Mouse (Mus musculus) hindbrain, embryonic 13.5 days (tissue): ENCODE measurements around the gene Ppp1r1b. TPM values are rescaled to one million over a fixed set of nuclear protein-coding genes. Genes with fewer than 3 reads are reported as not detected.

Experiments used
- ATAC-seq: fragments of 200-750 bp; cut with Nextera tagmentation; 2 replicates; pipeline ENCODE4 v1.8.0; 2017; ENCODE audit warnings: moderate TSS enrichment; ENCODE audit not compliant: low FRiP score
- H3K27ac ChIP-seq: fragments of 300-500 bp; sonication (generic); 2 replicates; pipeline ENCODE4 v1.5.1; 2015; ENCODE audit warnings: inconsistent platforms, mild to moderate bottlenecking, moderate library complexity
- H3K27me3 ChIP-seq: fragments of 300-500 bp; sonication (generic); 2 replicates; pipeline ENCODE4 v1.6.1; 2015; ENCODE audit warnings: mild to moderate bottlenecking, inconsistent platforms
- H3K36me3 ChIP-seq: fragments of 300-500 bp; sonication (generic); 2 replicates; pipeline ENCODE4 v1.6.1; 2015; ENCODE audit warnings: mild to moderate bottlenecking, inconsistent platforms
- H3K4me1 ChIP-seq: fragments of 300-500 bp; sonication (generic); replicated peaks from 2 replicates; pipeline ENCODE4 v1.6.1; 2015; ENCODE audit warnings: inconsistent platforms
- H3K4me2 ChIP-seq: fragments of 300-500 bp; sonication (generic); 2 replicates; pipeline ENCODE4 v1.6.1; 2015; ENCODE audit warnings: inconsistent platforms, mild to moderate bottlenecking, moderate library complexity
- H3K4me3 ChIP-seq: fragments of 300-500 bp; sonication (generic); 2 replicates; pipeline ENCODE4 v1.5.1; 2015; ENCODE audit warnings: mild to moderate bottlenecking, inconsistent platforms
- H3K9ac ChIP-seq: fragments of 300-500 bp; sonication (generic); 2 replicates; pipeline ENCODE4 v1.6.1; 2015; ENCODE audit warnings: mild to moderate bottlenecking, inconsistent platforms
- H3K9me3 ChIP-seq: fragments of 300-500 bp; sonication (generic); 2 replicates; pipeline ENCODE4 v1.6.1; 2016; ENCODE audit warnings: inconsistent platforms
- WGBS: fragments of 180-500 bp; shearing (Covaris S2); methylation state at CpG from one replicate; pipeline ENCODE4 v1.1.7; 2015; 5-methylcytosine and 5-hydroxymethylcytosine counted together
- polyA plus RNA-seq: library from polyadenylated mRNA; unstranded; fragments of >200 nt; fragmentation: Nextera tagmentation; extraction: Ambion mirVana; gene quantifications from 2 replicates; pipeline ENCODE4 v1.2.1, GENCODE M21; 2015

Gene Ppp1r1b
- polyA plus RNA-seq, 1 experiment from 2014 or later, result 2.4 TPM

DNA sequence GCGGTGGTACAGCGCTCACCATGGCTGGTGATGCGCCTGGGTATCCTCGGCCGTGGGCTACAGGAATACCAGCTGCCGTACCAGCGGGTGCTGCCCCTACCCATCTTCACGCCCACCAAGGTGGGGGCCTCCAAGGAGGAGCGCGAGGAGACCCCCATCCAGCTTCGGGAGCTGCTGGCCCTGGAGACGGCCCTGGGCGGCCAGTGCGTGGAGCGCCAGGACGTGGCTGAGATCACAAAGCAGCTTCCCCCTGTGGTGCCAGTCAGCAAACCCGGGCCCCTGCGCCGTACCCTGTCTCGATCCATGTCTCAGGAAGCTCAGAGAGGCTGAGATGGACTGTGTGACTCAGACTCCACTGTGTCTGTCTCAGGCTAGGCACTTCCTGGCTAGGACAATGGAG is 36.0 kb downstream of the Ppp1r1b start:
- Histone ChIP-seq H3K4me2 (no peak overlapping the region), H3K36me3 (peaks cover 22% of the 10 kb centered on the region), H3K4me1 (peaks cover 19% of the 10 kb centered on the region), H3K9me3 (no peaks in the 10 kb centered on the region), H3K27me3 (peaks cover 59% of the 10 kb centered on the region), H3K9ac (peak overlapping the region; percentile 39; the same call in 1 of the 2 replicates), H3K27ac (no peak overlapping the region), H3K4me3 (no peak overlapping the region)
- WGBS, result 71% methylated on average over 20 of the region's 20 CpGs
- no peak for ATAC-seq

DNA sequence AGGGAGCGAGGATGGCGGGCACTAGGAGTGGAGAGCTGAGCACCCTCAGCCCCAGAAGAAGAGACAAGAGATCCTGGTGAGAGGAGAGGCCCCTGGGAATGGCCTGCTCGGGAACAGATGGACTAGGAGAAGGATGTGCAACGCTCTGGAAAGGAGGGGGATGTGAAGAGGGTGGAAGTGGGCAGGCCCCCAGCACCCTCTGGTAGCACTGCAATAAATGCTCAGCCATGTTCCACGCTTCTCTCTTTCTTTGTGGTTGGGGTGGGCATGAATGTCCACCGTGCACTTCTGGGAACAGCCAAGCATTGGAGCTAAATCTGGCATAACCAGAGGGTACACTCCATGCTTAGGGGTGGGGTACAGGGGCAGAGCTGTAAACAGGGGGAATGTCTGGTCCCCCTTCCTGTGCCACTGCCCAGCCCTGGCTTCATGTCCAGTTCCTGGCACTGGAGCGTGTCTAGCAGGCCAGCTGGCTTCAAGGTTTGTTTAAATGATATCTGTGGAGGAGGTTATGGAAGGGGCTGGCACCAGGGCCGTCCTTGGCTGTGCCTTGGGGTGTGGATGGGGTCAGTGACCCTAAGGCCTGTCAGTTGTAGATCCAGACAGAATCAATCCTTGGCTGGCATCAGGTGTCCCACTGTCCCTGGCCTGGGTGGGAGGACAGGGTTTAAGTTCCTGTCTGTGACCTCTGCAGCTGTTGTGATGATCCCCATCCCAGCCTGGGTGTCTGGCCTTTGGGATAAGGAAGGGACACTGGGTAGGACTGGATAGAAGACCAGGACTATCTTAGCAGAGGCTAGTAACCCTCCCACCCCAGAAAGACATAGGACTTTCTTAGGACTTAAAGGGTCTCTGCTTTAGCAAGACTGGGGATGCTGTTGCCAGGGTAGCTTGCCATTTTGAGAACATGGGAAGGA is 36.8 kb downstream of the Ppp1r1b start:
- 57% methylated on average over 8 of the region's 8 CpGs for WGBS
- H3K9ac ChIP-seq, result peak overlapping the region; percentile 24; the same call in 1 of the 2 replicates
- H3K4me1 ChIP-seq, result peaks cover 19% of the 10 kb centered on the region
- H3K4me3 ChIP-seq, result no peak overlapping the region
- H3K9me3 ChIP-seq, result no peaks in the 10 kb centered on the region
- peaks cover 14% of the 10 kb centered on the region for H3K36me3 ChIP-seq
- ATAC-seq, result no peak
- H3K27me3 ChIP-seq, result peaks cover 62% of the 10 kb centered on the region
- no peak overlapping the region for H3K4me2 ChIP-seq
- H3K27ac ChIP-seq, result no peak overlapping the region

DNA sequence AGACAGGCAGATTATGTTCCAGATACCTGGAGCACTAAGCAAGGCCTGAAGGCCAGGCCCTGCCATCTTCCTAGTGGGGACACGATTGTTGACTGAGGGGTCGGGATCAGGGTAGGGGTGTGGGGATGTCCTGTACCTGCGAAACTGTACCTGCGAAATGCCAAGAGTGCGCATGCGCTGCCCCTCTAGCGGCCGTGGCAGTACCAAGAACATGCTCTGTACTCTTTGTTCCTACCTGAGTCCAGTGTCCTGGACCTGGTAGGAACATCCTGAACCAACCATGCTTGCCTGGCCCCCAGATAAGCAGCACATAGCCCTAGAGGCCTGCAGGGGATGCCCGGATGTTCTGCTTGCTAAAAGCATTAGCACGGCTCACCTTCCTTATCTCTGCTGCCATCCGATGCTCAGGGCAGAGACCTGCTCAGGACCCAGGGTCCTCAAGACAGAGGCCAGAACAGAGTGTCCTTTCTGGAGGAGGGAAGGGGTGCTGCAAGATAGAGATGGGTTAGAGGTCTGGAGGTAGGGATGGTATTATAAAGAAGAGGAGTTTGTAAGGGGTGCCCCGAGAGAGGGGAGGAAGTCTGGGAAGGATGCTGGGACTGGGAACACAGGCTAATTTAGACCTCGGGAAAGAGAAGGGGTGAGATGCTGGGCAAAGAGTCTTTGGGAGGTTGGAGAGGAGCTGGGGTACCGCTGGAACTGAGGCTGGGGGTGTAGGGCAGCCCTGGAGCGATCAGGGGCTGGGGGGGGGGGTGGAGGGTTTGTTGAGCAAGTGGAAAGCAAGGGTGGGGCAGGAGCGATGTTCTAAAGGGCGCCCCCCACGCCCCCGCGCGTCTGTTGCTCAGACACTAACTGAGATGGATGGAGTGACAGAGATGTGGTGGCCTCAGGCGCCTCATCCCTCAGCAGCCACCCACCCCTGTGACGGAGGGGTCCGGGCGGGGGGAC is 37.7 kb downstream of the Ppp1r1b start, which contains the start of gene Pnmt:
Gene Pnmt (plus strand): TSS at position 813 of the 948 bp plus-strand sequence.
- Histone ChIP-seq H3K9me3 (no peaks in the 10 kb centered on the region), H3K27ac (no peak within 1 kb of the TSS), H3K4me3 (peak within 1 kb of the TSS; percentile 21), H3K4me1 (peaks cover 19% of the 10 kb centered on the region), H3K27me3 (peaks cover 72% of the 10 kb centered on the region), H3K36me3 (peaks cover 5% of the 10 kb centered on the region), H3K9ac (peak within 1 kb of the TSS; percentile 46; the same call in 1 of the 2 replicates), H3K4me2 (peak within 1 kb of the TSS; percentile 29)
- WGBS, result 59% methylated on average over 22 of the region's 25 CpGs
- ATAC-seq, result no peak

DNA sequence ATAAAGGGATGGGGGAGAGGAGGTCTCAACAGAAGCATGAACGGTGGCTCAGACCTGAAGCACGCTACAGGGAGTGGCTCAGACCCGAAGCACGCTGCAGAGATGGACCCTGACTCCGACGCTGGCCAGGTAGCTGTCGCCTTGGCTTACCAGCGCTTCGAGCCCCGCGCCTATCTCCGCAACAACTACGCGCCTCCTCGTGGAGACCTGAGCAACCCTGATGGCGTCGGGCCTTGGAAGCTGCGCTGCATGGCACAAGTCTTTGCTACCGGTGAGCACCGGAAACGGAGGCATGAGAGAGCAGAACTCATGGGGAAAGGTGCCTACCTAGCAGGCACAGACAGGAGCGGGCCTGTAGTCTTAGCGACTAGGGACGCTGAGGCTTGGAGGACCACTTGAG is 38.4 kb downstream of the Ppp1r1b start:
- peaks cover 79% of the 10 kb centered on the region for H3K27me3 ChIP-seq

DNA sequence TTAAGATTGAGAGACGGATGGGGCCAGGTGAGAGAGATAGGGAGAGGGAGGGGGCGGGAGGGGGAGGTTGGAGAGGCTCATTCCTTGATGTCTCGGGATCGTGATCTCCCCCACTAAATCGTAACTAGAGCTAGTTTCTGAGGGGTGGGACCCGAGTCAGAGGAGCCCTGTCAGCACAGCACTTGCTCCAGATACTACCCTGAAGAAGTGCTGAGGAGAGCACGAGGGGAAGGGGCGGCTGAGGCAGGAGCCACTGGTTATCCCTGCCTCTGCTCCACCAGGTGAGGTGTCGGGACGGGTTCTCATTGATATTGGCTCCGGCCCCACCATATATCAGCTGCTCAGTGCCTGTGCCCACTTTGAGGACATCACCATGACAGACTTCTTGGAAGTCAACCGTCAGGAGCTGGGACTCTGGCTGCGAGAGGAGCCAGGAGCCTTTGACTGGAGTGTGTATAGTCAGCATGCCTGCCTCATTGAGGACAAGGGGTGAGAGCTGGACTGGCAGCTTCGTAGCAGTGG is 38.9 kb downstream of the Ppp1r1b start:
- WGBS, result 62% methylated on average over 14 of the region's 14 CpGs
- Histone ChIP-seq H3K4me1 (peaks cover 19% of the 10 kb centered on the region), H3K36me3 (no peaks in the 10 kb centered on the region), H3K9me3 (no peaks in the 10 kb centered on the region), H3K4me2 (no peak overlapping the region), H3K9ac (peak overlapping the region; percentile 46), H3K4me3 (no peak overlapping the region), H3K27me3 (peaks cover 83% of the 10 kb centered on the region), H3K27ac (no peak overlapping the region)
- ATAC-seq, result no peak

More for the DNA sequence above, 38.4 kb downstream of the Ppp1r1b start:
- Histone ChIP-seq H3K9me3 (no peaks in the 10 kb centered on the region), H3K4me1 (peaks cover 19% of the 10 kb centered on the region), H3K4me3 (peak overlapping the region; percentile 21), H3K27ac (no peak overlapping the region), H3K36me3 (0 out of 2 replicates have a peak, but pooled peaks cover 2% of the 10 kb centered on the region), H3K4me2 (peak overlapping the region; percentile 29), H3K9ac (0 out of 2 replicates have a peak overlapping the region, but pooled peaks have one; percentile 43)
- 22% methylated on average over 24 of the region's 24 CpGs for WGBS
- no peak for ATAC-seq

DNA sequence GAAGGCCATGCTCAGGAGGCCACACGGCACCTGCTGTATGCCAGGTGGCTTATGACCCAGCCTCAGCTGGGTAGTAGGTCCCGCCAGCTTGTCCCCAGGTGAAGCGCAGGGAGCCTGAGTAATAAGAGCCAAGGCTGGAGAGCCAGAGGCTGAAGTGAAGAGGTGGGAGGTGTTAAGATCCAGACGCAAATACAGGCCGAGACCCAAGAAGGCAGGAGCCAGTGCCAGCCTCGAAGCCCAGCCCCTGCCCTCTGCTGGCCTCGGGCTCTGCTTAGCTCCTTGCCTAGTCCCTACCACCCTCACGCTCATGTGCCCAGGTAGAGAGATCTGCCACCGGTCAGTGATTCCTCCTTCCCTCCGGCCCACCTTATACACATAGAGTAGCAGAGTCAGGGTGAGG is 40.1 kb downstream of the Ppp1r1b start:
- Histone ChIP-seq H3K4me2 (no peak overlapping the region), H3K27me3 (peaks cover 92% of the 10 kb centered on the region)
- WGBS, result 81% methylated on average over 10 of the region's 10 CpGs

DNA sequence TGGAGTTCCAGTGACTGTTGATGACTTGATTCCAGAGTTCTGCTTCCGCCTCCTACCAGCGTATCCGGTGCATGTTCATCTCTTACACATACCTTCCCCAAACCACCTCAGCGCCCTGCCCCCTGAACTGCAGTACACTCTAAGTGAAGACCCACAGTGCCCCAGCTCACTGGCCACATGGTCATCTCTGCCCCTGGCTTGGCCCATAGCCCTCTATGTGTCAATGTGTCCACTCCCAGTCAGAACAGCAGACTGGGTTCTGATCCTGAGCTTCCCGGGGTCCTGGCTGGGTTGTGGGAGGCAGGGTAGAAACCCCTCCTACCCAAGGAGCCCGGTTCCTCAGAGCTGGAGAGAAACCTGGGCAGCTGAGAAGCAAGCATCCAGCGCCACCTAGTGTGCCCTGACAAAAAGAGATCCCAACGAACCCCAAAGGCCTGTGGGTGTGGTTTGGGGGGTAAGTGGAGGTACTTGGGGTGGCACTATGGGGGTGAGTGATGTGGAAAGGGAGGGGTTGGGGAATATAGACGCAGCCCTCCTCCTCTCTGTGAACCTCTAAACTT is 41.1 kb downstream of the Ppp1r1b start:
- ATAC-seq, result no peak
- Histone ChIP-seq H3K9ac (no peak overlapping the region), H3K27ac (no peak overlapping the region), H3K4me3 (no peak overlapping the region), H3K4me2 (no peak overlapping the region), H3K4me1 (peaks cover 32% of the 10 kb centered on the region), H3K9me3 (no peaks in the 10 kb centered on the region), H3K36me3 (no peaks in the 10 kb centered on the region), H3K27me3 (peaks cover 86% of the 10 kb centered on the region)
- WGBS, result 19% methylated on average over 9 of the region's 9 CpGs

More for the DNA sequence above, 40.1 kb downstream of the Ppp1r1b start:
- H3K36me3 ChIP-seq, result no peaks in the 10 kb centered on the region
- no peaks in the 10 kb centered on the region for H3K9me3 ChIP-seq
- H3K27ac ChIP-seq, result no peak overlapping the region
- no peak overlapping the region for H3K4me3 ChIP-seq
- H3K4me1 ChIP-seq, result peaks cover 22% of the 10 kb centered on the region
- no peak for ATAC-seq
- no peak overlapping the region for H3K9ac ChIP-seq

DNA sequence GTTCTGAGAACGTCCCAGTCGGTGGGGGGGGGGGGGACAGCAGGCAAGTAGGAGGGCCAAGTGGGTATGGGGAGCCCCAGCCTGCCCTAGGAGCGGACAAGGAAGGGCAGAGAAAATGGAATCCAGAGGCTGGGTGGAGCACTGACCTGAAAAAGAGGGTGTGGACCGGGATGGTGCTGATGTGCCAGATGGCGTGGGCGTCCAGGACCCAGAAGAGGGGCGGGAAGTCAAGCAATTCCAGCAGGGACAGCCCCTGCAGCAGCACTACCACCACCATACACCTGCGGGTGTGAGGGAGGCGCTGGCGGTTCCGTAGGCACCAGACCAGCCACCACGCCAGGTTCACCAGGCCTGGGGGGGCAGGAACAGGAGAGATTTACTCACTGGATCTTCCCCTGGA is 41.9 kb downstream of the Ppp1r1b start:
- Histone ChIP-seq H3K4me1 (peaks cover 38% of the 10 kb centered on the region), H3K4me3 (no peak overlapping the region), H3K36me3 (no peaks in the 10 kb centered on the region), H3K9me3 (no peaks in the 10 kb centered on the region), H3K9ac (0 out of 2 replicates have a peak overlapping the region, but pooled peaks have one; percentile 13), H3K27me3 (peaks cover 78% of the 10 kb centered on the region), H3K4me2 (no peak overlapping the region), H3K27ac (no peak overlapping the region)
- no peak for ATAC-seq
- WGBS, result 73% methylated on average over 12 of the region's 12 CpGs

DNA sequence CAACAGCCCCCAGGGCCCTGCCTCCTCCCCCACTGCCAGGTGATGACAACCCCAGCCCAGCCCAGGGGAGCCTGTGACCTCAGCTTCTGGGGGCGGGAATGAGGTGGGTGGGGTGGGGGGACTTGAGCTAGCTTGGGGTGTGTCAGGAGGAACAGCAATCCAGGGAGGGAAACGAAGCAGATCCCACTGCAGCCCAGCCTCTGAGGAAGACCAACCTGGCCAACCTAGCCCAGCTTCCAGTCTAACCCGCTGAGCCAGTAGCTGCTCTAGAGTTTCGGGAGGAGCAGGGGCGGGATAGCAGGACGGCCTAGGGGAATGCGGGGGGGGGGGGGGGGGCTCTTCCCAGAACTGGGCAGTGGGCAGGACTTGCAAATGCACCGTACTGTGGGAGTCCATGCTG is 43.8 kb downstream of the Ppp1r1b start:
- no peak overlapping the region for H3K4me2 ChIP-seq
- ATAC-seq, result no peak
- H3K27me3 ChIP-seq, result peaks cover 59% of the 10 kb centered on the region
- 17% methylated on average over 8 of the region's 8 CpGs for WGBS
- H3K9ac ChIP-seq, result no peak overlapping the region
- H3K4me3 ChIP-seq, result no peak overlapping the region
- H3K4me1 ChIP-seq, result peaks cover 33% of the 10 kb centered on the region
- H3K9me3 ChIP-seq, result no peaks in the 10 kb centered on the region
- no peak overlapping the region for H3K27ac ChIP-seq
- H3K36me3 ChIP-seq, result peaks cover 4% of the 10 kb centered on the region; the same call in 1 of the 2 replicates

DNA sequence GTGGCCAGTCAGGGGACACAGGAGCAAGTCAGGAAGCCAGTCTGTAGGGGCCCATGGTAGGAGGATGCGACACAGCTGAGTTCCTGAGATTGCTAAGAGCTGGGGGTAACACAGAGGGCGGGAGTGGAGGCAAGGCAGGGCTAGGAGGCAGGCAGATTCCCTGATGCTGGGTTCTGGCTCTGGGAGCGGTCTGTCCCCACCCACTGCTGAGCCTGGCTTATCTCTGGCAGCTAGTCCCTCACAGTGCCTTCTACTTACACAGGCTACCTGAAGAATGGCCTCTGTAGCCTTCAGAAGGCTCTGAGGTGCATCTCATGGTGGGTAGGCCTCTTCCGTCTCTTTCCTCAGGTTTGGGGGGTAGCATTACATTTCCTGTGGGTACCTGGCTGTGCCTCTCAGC is 44.4 kb downstream of the Ppp1r1b start:
- WGBS, result 49% methylated on average over 4 of the region's 4 CpGs
- H3K36me3 ChIP-seq, result peaks cover 8% of the 10 kb centered on the region
- no peak overlapping the region for H3K4me3 ChIP-seq
- no peaks in the 10 kb centered on the region for H3K9me3 ChIP-seq
- H3K27ac ChIP-seq, result no peak overlapping the region
- no peak overlapping the region for H3K4me2 ChIP-seq
- ATAC-seq, result no peak
- peaks cover 27% of the 10 kb centered on the region for H3K4me1 ChIP-seq
- H3K9ac ChIP-seq, result no peak overlapping the region
- peaks cover 53% of the 10 kb centered on the region for H3K27me3 ChIP-seq

DNA sequence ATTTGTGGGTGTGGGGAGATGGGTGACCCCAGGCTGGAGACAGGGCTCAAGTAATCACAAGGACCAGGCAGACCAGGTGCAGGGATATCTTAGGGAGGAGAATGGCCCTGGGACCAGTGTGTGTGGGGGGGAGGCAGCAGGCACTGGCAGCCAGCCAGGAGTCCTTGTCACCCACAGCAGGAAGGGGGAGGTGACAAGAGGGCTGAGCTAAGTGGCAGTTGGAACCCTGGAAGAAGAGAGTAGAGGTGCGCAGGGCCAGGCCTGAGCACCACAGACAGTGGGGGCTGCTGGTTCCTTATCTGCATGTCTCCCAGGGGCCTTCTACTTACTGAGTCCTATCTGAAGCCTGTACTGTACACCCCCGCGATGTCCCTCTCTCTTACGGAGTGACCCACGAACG is 45.1 kb downstream of the Ppp1r1b start:
- Histone ChIP-seq H3K36me3 (peaks cover 12% of the 10 kb centered on the region), H3K4me1 (peaks cover 25% of the 10 kb centered on the region), H3K27ac (no peak overlapping the region), H3K27me3 (peaks cover 46% of the 10 kb centered on the region), H3K4me3 (no peak overlapping the region), H3K9ac (peak overlapping the region; percentile 13; the same call in 1 of the 2 replicates), H3K9me3 (no peaks in the 10 kb centered on the region), H3K4me2 (no peak overlapping the region)
- ATAC-seq, result no peak
- WGBS, result 69% methylated on average over 6 of the region's 6 CpGs
